Mouse (Mus musculus): ENCODE measurements around the gene Psma6. TPM values are rescaled to one million over a fixed set of nuclear protein-coding genes. Genes with fewer than 3 reads are reported as not detected.
"Not testable (repeated sequence)": the region's sequence is repeated elsewhere in the genome, so short reads cannot be mapped to it uniquely, and the experiment has no call there.

The Psma6 gene
- total and polyA plus RNA-seq, 3 experiments = 255 to 309 TPM; not detected in 1

DNA sequence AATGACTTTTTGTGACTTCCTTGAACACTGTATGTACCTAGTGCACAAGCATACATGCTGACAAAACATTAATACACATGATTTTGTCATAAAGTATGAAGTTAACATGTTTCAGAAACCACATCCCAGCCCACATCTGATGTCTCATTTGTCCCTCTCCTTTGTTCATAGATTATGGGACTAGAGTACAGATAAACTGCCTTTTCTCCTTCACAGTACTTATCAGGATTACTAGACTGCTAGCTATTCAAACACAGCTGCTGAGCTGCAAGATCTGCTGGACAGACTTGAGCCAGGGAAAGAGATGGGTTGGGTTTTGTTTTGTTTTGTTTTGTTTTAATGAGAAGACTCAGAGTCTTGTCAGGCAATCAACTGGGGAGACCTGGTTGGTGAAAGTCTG lies 8.1 kb downstream of the Psma6 start:
- Histone ChIP-seq H3K36me3 (ENCODE audit: control insufficient read depth in 1 of 2, insufficient read depth in 2 of 2, low read length in 2 of 2) (peaks cover 0 to 18% of the 10 kb centered on the region in 2 experiments; a peak in 2 of 4 replicates), H3K9me3 (replicated peaks; ENCODE audit: insufficient read depth, low read length) (no peaks in the 10 kb centered on the region), H3K27ac (ENCODE audit: control insufficient read depth, low read depth, low read length) (peak overlapping the region; percentile 32; the same call in 1 of the 2 replicates), H3K4me1 (ENCODE audit: control insufficient read depth in 1 of 2, insufficient read depth in 2 of 2, low read length in 2 of 2) (peaks cover 19 to 38% of the 10 kb centered on the region in 2 experiments), H3K4me3 (ENCODE audit: control insufficient read depth in 1 of 2, insufficient read depth in 1 of 2, low read depth in 2 of 2, low read length in 2 of 2) (no peak overlapping the region), H3K27me3 (ENCODE audit: control insufficient read depth in 1 of 2, insufficient read depth in 2 of 2, low read length in 2 of 2) (no peaks in the 10 kb centered on the region), H3K79me2 (ENCODE audit: control insufficient read depth, insufficient read depth, low read length, poor library complexity) (no peaks in the 10 kb centered on the region), H3K9ac (ENCODE audit: control insufficient read depth, low read depth, low read length, poor library complexity, severe bottlenecking) (no peak overlapping the region)
- DNase-seq (ENCODE audit: low read depth, low spot score) = peak; percentile 40
- TF ChIP-seq MAZ (IDR thresholded peaks at IDR 0.05; ENCODE audit: low read depth, low read length) (no peak), CTCF (IDR thresholded peaks at IDR 0.05 in 2 of 3, conservative IDR thresholded peaks at IDR 0.05 in 1 of 3; ENCODE audit: control insufficient read depth in 1 of 3, insufficient read depth in 1 of 3, low read depth in 2 of 3, low read length in 3 of 3, poor library complexity in 1 of 3, severe bottlenecking in 1 of 3) (no peak), GABPA (IDR thresholded peaks at IDR 0.05; ENCODE audit: low read depth, low read length) (no peak), ETS1 (IDR thresholded peaks at IDR 0.05; ENCODE audit: low read depth, low read length) (peak; percentile 66), TCF12 (IDR thresholded peaks at IDR 0.05; ENCODE audit: low read depth, low read length) (0 out of 2 replicates have a peak, but pooled peaks have one; percentile 21), EP300 (IDR thresholded peaks at IDR 0.05; ENCODE audit: low read depth in 1 of 2, low read length in 2 of 2) (peak in 1 of 2 experiments; percentile 68; a peak in 2 of 4 replicates), GATA1 (IDR thresholded peaks at IDR 0.05; ENCODE audit: low read depth, low read length) (peak; percentile 58; the same call in 1 of the 2 replicates)

DNA sequence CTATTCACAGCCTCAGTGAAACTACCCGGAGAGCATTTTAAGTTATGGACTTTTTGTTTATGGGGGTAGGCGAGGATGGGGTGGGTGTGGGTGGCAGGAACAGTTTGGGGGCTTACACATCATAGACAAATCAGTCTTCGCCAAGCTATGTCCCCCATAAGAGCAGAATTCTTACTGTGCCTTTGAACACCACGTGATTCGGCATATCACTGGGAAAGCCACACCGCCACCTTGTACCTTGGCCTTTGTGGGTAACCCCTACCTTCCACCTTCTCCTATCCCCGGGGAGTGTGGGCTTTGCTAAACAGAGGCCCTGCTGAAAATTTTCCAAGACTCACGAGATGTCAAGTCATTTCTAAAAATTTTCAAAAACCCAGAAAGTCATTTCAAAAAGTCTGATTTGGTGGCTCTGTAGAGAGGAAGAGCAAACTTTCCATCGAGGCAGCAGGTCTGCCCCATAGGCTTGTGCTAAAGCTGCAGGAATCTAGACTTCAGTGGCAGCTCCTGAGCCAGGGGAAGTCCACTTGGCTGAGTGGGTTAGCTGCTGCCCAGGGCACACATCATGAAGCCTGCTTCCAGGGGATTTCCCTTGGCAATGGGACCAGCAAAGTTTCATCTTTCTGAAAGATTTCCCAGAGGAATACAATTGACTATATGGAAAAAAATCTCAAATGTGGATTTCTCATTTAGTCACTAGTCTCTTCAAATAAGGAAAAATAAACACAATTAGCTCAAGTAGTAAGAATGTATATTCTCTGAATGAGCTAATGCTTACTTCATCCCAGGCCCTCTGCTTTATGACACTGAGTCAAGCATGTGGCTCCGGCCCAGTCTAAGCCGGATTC lies 8.9 kb downstream of the Psma6 start:
- H3K36me3 ChIP-seq (ENCODE audit: control insufficient read depth in 1 of 2, insufficient read depth in 2 of 2, low read length in 2 of 2) = peaks cover 0 to 14% of the 10 kb centered on the region in 2 experiments; a peak in 2 of 4 replicates
- H3K9ac ChIP-seq (ENCODE audit: control insufficient read depth, low read depth, low read length, poor library complexity, severe bottlenecking) = no peak overlapping the region
- TF ChIP-seq UBTF (IDR thresholded peaks at IDR 0.05; ENCODE audit: borderline replicate concordance, insufficient read depth, low read depth, low read length) = no peak
- no peak for TF ChIP-seq SMC3 (IDR thresholded peaks at IDR 0.05; ENCODE audit: low read depth, low read length)
- TF ChIP-seq EP300 (IDR thresholded peaks at IDR 0.05; ENCODE audit: low read depth in 1 of 2, low read length in 2 of 2) = no peak
- TF ChIP-seq MYC (IDR thresholded peaks at IDR 0.05; ENCODE audit: low read depth, low read length) = no peak
- TF ChIP-seq HCFC1 (IDR thresholded peaks at IDR 0.05; ENCODE audit: low read depth, low read length) = no peak
- TF ChIP-seq CTCF (IDR thresholded peaks at IDR 0.05 in 2 of 3, conservative IDR thresholded peaks at IDR 0.05 in 1 of 3; ENCODE audit: control insufficient read depth in 1 of 3, insufficient read depth in 1 of 3, low read depth in 2 of 3, low read length in 3 of 3, poor library complexity in 1 of 3, severe bottlenecking in 1 of 3) = no peak
- no peak for TF ChIP-seq MAFK (IDR thresholded peaks at IDR 0.05; ENCODE audit: borderline replicate concordance, low read depth, low read length)
- H3K4me1 ChIP-seq (ENCODE audit: control insufficient read depth in 1 of 2, insufficient read depth in 2 of 2, low read length in 2 of 2) = peaks cover 14 to 34% of the 10 kb centered on the region in 2 experiments
- H3K9me3 ChIP-seq (replicated peaks; ENCODE audit: insufficient read depth, low read length) = no peaks in the 10 kb centered on the region
- DNase-seq (ENCODE audit: low read depth, low spot score) = no peak
- no peak overlapping the region for H3K4me3 ChIP-seq (ENCODE audit: control insufficient read depth in 1 of 2, insufficient read depth in 1 of 2, low read depth in 2 of 2, low read length in 2 of 2)
- no peak overlapping the region for H3K27ac ChIP-seq (ENCODE audit: control insufficient read depth, low read depth, low read length)
- no peaks in the 10 kb centered on the region for H3K27me3 ChIP-seq (ENCODE audit: control insufficient read depth in 1 of 2, insufficient read depth in 2 of 2, low read length in 2 of 2)
- no peaks in the 10 kb centered on the region for H3K79me2 ChIP-seq (ENCODE audit: control insufficient read depth, insufficient read depth, low read length, poor library complexity)

GRCm38 (mm10) chr12:55395601-55396000 lies 11.6 kb downstream of the Psma6 start:
- not testable (repeated sequence) for H3K9ac ChIP-seq (ENCODE audit: control insufficient read depth, low read depth, low read length, poor library complexity, severe bottlenecking); H3K27ac ChIP-seq (ENCODE audit: control insufficient read depth, low read depth, low read length)
- peaks cover 16 to 17% of the 10 kb centered on the region in 2 experiments for H3K4me1 ChIP-seq (ENCODE audit: control insufficient read depth in 1 of 2, insufficient read depth in 2 of 2, low read length in 2 of 2)

More at GRCm38 (mm10) chr12:55395601-55396000, 11.6 kb downstream of the Psma6 start:
- H3K9me3 ChIP-seq (replicated peaks; ENCODE audit: insufficient read depth, low read length); DNase-seq (ENCODE audit: low read depth, low spot score); H3K27me3 ChIP-seq (ENCODE audit: control insufficient read depth in 1 of 2, insufficient read depth in 2 of 2, low read length in 2 of 2); H3K4me3 ChIP-seq (ENCODE audit: control insufficient read depth in 1 of 2, insufficient read depth in 1 of 2, low read depth in 2 of 2, low read length in 2 of 2): not testable (repeated sequence)
- peaks cover 0 to 17% of the 10 kb centered on the region in 2 experiments; a peak in 2 of 4 replicates for H3K36me3 ChIP-seq (ENCODE audit: control insufficient read depth in 1 of 2, insufficient read depth in 2 of 2, low read length in 2 of 2)
- peaks cover 20% of the 10 kb centered on the region for H3K79me2 ChIP-seq (ENCODE audit: control insufficient read depth, insufficient read depth, low read length, poor library complexity)

All from MEL (cell line).